Mouse (Mus musculus): ENCODE measurements around the gene Rapgef4.

The Rapgef4 gene

DNA sequence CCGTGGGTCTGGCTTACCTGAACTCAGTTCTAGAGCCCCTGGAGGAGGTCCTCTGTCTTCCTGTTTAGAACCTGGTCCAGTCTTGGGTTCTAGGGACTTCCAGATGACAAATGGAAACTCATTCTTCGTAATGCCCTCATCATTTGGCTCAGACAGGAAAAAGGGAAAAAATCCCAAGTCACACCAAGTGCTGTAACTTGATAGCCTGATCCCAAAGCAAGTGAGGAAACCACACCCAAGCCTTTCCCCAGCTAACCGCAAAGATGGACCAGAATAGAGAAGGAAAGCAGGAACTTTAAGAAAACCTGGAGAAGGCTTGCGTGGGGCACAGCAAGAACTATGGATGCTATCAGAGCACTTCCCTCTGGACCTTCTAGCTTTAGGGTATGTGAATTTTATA, 167.6 kb downstream of the Rapgef4 start:
- no peak for DNase-seq (ENCODE audit: low read depth)

DNA sequence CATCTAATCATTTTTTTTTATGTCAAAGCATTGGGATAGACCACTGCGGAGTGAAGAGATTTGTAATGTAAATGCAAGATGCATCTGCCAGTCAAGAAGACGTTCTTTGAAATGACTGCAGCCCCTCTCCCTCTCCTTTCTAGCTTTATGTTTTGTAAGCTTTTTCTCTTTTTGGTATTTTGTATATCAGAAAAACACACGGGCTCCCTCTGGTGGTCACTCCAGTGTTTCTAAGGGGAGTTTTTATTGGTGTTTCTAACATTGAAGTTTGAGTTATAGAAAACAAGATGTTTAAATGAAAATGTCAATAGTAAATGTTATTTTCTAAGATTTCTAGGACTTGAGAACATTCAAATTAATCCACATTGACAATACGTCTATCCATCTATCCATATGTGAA, 168.0 kb downstream of the Rapgef4 start:
- DNase-seq (ENCODE audit: low read depth): peak; percentile 82

DNA sequence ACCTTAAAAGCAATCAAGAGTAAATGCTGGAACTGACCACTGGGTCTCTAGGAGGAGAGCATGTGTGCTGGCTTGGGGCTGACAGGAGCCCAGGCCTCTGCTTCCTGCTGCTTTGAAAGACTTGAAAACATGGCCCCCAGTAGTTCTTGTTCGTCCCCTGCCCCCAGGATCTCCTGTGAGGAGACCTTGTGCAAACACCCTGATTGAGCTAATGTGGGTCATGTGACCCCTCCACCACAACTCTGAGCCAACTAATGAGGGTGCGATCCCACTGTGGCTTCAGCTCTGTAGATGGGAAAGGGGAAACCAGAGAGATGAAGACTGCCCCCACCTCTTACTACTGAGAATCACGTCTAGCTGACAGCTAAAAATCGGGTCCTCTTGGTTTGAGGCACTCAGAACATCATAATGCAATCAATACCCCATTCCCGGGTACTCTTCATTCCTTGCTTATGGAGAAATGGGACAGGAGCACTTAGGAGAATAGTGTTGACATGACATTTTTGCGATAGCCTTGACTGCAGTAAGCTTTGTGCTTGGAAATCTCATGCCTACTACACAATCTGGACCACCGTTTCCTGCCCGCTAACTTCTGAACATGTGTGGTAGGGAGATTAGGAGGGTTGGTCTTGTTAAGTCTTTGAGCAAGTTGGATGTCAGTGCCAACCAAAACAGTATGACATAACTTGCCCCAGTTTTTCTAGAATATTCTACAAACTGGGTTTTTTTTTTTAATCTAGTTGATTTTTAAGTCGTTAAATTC, 170.9 kb downstream of the Rapgef4 start:
- no peak for DNase-seq (ENCODE audit: low read depth)

DNA sequence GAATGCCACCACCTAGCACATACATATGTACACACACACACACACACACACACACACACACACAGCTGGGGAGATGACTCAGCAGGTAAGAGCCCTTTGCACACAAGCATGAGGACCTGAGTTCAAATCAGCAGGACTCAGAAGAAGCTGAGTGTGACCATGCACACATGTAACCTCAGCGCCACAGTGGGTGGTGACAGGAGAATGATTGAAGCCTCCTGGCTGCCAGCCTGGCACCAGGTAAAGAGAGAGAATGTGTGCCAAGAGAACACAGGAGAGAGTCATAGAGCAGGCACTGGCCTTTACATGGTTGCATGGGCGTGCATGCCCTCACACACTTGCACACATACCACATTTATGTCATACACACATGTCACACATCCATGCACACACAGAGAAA, 171.7 kb downstream of the Rapgef4 start:
- DNase-seq (ENCODE audit: low read depth): no peak

DNA sequence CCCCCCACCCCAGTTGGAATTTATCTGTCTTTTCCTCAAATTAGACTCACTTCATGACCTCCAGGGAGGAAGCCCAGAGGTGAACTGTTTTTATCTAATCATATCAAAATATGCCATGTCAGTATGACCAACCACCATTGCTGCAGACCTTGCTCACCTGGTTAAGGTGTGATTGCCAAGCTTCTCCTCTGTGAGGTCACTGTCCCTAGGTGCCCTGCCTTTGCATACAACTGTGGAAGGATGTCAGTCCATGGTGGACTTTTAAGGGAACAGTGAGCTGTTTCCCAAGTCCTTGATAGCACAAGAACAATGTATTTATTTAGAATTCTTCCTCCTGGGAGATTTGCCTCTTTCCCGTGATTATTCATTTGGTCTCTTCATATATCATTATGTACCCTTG, 172.8 kb downstream of the Rapgef4 start:
- no peak for DNase-seq (ENCODE audit: low read depth)

DNA sequence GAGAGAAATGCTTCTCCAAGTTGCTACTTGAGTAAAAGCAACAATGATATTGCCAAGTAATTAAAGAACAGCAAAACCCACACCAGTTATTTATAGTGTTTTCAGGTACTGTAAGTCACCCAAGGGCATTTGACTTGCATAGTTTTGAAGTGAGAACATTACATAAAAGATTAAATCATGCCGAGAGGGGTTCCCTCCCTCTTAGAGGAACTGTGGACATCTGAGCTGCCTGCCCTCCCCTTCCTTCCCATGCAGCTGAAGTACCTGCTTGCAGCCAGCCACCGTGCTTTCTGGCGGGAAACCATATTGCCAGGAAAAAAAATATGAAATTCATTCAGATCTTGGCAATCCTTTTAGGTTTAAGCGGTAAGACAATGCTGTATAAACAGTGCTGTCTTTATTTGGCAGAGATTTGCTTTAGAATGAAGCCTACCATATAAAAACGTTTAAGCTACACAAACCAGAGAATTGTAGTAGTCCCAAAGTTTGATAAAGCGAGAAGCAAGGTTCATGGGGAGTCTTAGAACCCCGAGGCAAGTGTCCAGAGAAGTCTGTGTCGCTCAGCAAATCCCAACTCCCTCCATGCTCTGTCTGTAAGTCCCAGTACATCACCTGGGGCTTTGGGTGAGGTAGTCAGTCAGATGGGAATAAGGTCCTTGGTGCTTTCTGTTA, 174.2 kb downstream of the Rapgef4 start:
- DNase-seq (ENCODE audit: low read depth): no peak

DNA sequence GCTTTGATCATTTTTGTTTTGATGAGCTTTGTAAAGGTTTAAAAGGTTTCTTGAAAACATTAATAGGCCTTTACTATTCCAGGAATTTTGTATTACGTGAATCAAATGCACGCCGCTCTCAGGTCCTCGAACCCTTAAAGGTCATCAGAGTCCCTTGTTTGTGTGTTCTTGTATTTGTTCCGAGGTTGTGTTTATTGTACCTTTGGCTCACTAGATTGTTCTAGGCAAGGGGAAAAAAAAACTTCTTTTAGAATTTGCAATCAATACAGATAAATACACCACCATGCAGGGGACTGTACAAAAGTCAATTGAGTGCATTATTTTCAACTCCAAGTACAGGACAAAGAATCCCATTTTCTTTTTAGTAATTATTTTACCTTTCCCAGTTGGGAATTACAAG, 175.4 kb downstream of the Rapgef4 start:
- DNase-seq (ENCODE audit: low read depth): no peak

DNA sequence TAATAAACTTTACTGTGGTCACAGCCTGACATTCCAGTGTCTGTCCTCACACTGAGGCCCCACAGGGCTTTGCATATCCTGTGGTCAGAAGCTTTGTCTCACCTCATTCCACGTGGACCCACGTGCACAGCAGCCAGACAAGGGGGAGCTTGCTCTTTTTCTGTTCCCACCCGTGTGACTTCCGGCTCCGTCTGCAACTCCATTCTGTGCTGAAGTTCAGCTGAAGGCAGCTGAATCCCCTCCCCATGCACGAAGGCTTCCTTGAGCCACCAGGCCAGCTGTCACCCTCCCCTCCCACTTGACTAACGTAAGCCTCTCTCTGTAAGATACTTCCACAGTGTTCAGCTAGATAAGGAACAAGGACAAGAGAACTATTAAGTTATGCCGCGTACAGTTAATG, 176.5 kb downstream of the Rapgef4 start:
- no peak for DNase-seq (ENCODE audit: low read depth)

DNA sequence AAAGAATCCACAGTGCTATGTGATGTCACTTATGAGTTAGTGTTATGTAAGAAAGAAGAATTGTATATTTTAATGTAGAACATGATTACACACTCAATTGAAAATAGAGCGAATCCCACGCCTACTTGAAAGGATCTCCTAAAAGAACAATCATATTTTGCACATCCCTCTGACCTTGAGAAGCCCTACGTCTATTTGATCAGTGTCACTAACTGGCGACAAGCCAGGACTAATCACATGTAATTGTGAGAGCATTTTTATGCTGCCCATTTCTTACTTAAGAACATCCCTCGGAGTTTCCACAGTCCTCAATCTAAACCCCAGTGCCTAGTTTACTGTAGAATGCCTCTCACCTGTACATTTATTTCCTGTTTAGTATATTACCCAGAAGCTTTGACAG, 177.0 kb downstream of the Rapgef4 start:
- no peak for DNase-seq (ENCODE audit: low read depth)

DNA sequence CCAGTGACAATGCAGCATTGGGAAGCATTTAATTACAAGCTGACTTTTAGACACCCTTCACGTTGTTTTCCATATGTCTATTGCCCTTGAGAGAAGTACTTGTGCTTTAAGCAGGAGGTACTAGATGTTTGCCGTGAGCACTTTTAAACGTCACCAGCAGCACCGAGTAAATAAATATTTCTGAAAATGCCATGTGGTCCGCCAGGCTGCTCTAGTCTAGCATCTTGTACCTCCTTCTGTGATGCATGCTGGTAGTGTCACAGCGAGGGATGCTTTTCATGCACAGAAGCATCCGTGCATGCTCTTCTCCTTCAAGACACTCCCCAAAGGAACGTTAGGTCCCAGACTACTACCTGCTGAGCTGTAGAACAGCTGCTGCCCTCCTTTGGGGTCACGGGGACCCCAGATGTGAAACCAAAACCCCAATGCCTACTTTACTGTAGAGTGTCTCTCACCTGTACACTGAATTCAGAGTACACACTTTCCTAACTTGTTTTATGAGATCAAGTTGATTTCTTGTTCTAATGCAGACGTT, 177.7 kb downstream of the Rapgef4 start:
- DNase-seq (ENCODE audit: low read depth): no peak

DNA sequence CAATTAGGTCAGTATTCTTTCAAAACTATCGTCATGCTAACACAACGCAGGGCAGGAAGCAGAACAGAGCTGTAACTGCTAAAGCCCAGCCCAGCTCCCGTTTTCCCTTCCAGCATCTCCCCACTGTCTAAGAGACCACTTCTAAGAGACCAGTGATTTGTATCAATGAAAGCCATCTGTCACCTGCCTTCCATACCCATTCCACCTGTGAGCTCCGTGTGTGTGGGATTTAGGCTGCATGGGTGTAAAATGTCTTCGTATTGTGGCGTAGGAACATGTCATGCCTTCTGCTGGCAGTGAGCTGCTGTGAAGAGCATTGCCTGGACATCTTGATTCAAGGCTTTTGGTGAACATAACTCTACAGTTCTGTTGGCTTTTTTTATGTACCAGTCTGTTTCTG, 178.2 kb downstream of the Rapgef4 start:
- no peak for DNase-seq (ENCODE audit: low read depth)

DNA sequence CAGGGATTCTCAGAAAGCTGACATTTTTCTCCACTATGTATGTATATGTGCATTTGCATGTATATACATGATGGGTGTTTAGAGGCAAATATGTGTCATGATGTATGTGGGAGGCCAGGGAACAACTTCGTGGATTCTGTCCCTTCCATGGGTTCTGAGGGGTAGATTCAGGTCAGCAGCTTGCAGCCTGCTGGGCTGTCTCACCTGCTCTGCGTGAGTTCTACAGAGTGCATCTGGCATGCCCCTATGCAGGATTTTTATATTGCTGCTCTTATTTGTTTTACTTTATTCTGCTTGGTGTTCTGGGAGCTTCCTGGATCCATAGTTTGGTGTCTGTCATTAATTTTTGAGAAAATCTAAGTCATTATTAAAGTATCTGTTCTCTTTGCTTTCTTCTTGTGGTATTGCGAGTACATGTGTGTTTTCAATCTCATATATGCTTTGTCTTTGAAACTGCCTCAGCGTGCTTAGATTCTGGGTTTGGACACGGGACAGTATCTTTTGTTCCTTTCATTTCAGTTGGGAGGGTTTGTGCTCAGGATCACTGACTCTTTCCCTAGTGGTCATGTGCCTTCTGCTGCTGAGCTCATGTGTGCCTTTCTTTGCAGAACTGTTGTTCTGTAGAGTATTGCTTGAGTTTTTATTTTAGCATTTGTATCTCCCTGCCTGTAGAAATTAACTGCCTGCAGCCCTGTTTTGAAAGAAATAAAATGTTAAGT, 184.3 kb downstream of the Rapgef4 start:
- no peak for DNase-seq (ENCODE audit: low read depth)

DNA sequence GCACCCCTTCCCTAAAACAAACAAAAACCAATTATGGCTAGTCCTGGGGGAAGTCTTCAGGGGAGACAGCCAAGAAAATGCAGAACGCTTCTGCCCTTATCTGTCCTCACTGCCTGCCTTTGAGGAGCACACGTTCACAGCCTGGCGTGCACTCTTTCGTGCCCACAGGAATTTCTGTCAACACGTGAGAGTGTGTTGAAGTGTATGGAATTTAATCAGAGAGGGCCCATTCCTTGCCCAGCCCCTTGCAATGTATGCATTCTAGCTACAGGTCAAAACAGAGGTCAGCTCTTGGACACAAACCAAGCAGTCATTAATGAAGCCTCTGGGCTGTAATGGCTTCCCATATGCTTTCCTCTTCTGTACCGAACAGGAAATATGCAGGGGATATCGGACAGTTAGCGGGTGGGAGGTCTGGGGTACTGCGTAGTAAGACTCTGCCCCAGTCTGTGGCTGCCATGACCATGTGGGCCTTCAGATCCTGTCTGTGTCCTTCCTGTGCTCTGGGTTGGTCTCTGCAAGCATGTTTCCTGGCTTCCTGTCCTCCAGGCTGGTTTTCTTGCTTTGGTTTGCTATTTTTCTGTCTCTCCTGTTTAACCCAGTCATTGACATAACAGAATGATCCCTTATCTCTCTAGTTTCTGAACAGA, 188.5 kb downstream of the Rapgef4 start:
- DNase-seq (ENCODE audit: low read depth): no peak

DNA sequence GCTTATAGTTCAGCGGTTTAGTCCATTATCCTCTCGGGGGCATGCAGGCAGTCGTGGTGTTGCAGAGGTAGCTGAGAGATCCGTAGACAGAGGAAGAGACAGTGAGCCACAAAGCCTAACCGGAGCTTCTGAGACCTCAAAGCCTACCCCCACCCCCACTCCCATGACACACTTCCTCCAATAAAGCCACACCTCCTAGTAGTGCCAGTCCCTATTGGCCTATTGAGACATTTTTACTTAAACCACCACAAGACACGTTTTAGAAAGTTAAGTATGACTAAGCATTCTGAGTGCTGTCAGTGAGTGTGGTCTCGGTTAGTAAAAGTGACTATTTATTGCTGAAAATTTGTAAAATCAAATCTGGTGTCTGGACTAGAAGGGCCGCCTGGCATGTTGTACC, 189.5 kb downstream of the Rapgef4 start:
- DNase-seq (ENCODE audit: low read depth): peak; percentile 92

DNA sequence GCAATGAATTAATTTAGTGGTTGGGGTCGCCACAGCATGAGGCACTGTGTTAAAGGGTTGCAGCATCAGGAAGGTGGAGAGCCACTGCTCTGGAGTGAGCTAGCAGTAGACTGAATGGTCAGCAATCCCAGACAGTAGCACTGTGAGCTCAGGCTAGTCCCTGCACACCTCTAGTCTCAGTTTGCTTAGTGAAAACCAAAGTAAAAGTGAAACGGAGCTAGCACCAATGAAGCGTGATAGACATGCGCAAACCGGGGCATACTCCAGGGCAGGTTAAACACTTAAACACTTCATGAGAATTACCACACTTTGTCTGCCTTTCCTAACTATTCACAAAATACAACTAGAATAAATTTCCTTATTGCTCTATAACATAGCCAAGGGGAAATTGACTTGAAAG, 190.2 kb downstream of the Rapgef4 start:
- peak; percentile 81 for DNase-seq (ENCODE audit: low read depth)

DNA sequence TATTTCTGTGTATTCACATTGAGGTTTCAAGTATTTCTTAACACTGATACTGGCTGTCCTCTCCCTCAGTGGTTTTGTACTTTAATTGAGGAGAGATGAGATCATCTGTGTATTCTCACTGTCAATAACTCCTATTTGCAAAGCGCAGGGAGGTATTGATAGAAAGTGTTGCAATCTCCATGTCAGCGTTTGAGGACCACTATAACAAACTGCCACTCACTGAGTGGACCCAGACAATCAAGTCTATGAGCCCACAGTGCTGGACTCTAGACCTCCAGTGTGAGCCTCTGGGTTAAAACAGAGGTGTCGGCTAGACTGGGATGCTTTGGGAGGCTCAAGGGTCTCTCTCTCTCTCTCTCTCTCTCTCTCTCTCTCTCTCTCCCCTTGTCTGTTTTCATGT, 192.0 kb downstream of the Rapgef4 start:
- no peak for DNase-seq (ENCODE audit: low read depth)

DNA sequence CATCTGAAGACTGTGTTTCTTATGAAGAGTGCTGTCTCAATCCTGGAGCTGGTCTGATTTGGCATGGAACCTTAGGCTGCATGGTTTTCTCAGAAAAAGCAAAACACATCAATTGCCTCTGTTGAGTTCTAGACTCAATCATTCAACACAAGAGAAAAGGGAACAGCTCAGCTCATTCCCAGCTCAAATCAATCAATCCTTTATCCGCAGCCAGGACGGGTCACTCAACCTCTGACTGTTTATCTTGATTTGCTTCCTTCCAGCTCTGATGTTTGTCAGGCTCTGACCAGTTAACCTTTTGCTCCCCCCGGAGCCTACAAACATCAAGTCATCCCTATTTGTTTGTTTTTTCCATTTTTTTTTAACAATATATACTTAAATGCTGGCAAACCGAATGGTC, 192.8 kb downstream of the Rapgef4 start:
- DNase-seq (ENCODE audit: low read depth): no peak

DNA sequence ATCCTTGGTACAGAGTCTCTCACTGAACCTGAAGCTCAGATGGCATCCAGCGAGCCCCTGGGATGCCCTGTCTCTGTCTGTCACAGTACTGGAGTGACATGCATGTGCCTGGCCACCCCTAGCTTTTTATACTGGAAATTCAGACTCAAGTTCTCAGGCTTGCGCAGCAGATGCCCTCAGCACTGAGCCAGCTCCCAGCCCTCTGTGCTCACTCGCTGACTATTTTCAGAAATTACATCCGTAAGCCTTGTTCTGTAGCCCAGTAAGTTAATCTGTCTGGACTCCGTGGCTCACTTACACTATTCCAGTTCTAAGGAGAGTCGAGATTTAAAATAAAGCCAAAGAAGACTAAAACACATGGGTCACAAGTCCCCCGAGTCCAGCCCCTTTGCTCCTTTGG, 194.5 kb downstream of the Rapgef4 start:
- DNase-seq (ENCODE audit: low read depth): no peak

DNA sequence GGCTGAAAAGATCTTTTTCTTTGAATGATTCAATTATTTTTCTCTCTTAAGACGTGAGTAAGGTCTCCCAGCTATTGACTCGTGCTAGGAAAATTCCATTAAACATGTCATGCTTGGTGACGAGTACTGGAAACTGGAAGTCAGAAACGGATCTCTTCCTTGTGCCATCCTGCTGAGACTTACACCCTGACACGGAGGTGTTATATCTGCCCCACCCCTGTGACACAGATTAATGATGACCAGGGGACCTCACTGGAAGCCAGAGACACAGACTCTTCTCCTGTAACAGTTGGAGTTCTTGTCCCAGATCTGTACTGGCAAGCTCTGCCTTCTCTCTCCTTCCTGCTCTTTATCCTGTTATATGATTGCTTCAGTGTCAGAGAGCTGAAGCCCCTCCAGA, 194.9 kb downstream of the Rapgef4 start:
- no peak for DNase-seq (ENCODE audit: low read depth)

DNA sequence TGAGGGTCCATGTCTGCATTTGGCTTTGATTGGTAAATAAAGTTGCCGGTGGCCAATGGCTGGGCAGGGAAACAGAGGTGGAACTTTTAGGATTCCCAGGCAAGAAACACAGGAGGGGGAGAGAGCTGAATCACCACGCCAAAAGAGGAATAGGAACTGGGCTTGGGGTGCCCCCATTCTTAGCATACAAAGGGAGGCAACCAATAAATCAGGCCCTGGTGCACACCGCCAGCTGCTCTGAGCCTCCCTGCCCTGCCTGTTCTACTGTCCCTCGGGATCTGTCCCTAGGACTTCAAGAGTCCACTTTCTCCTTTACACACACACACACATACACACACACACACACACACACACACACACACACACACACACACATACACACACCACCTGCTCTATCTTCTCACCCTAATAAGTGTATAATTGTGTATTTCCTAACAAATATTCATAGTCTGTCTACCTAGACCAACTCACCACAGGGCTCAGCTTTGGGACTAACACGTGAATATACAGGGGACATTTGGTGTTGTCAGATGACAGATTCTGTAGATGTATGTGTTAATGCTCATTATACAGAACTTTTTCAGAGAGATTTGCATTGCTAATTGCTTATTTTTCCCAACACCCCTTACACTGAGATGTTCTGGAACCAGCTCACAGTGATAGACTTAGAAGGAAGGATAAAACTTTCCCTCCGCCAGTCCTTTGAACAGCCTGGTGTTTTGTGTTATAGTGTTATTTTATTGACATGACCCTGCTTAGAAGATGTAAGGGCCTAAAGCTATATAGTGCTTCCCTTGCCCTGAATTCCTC, 196.4 kb downstream of the Rapgef4 start:
- DNase-seq (ENCODE audit: low read depth): no peak

DNA sequence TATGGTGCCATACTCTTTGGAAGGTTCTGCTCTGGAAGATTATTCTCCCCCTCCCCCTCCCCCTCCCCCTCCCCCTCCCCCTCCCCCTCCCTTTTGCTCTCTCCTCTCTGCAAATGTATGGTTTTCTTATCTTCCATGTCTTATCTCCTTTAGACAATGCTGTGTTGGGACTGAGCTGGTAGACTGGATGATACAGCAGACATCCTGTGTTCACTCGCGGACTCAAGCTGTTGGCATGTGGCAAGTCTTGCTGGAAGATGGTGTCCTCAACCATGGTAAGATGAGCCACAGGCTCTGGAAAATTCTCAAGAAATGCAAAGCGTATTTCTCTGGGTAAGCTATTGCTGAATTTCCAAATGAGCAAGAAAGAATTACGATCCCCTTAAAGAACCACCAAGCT, 197.0 kb downstream of the Rapgef4 start:
- no peak for DNase-seq (ENCODE audit: low read depth)

DNA sequence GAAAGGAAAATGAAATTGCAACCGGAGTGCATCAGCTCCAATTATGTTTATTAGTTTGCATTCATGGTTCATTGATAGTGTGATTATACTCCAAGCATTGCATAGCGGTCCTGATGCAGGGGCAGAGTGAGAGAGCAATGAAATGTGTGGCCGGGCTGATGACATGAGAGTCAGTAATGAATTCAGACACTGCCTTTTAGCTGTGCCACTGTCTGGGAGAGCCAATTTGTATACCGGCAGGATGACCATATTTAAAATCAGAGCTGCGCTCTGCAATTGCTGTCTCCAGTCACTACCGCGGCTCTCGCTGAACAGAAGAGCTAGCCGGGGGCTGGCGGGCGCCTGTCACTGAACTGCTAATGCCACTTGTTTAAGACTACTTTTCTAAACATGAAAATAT, 197.5 kb downstream of the Rapgef4 start:
- no peak for DNase-seq (ENCODE audit: low read depth)
